Mouse (Mus musculus): ENCODE measurements at regions not wholly inside any gene's neighbourhood (a gene's known extent, or its start where the extent isn't known, plus 50 kb on each side); places are given as distances from the start of the nearest gene placed in this dataset.

- WGBS = 53% methylated on average over 8 of the region's 8 CpGs
- DNase-seq (ENCODE audit: low spot score) = no peak
- H3K27ac ChIP-seq (replicated peaks) = no peak overlapping the region
Measured at GRCm38 (mm10) chr12:45443512-45444190, 369.1 kb upstream of the Stxbp6 start.

GRCm38 (mm10) chr12:45442474-45442873 is 368.0 kb upstream of the Stxbp6 start:
- H3K4me3 ChIP-seq (ENCODE audit: low read depth, low read length) = no peak overlapping the region
- H3K36me3 ChIP-seq (ENCODE audit: control insufficient read depth, insufficient read depth, low read length) = no peaks in the 10 kb centered on the region
- H3K27ac ChIP-seq (replicated peaks) = no peak overlapping the region
- no peak overlapping the region for H3K4me2 ChIP-seq (replicated peaks; ENCODE audit: low read depth)
- DNase-seq (ENCODE audit: low spot score) (no peak), ATAC-seq (ENCODE audit: low FRiP score, low TSS enrichment) (no peak)
- H3K9ac ChIP-seq (ENCODE audit: low read length) = no peak overlapping the region
- H3K27me3 ChIP-seq (ENCODE audit: control insufficient read depth, insufficient read depth, low read length) = no peaks in the 10 kb centered on the region
- H3K4me1 ChIP-seq (replicated peaks; ENCODE audit: control insufficient read depth, insufficient read depth) = no peaks in the 10 kb centered on the region
- 22% methylated on average over 4 of the region's 4 CpGs for WGBS
- no peaks in the 10 kb centered on the region for H3K9me3 ChIP-seq (ENCODE audit: control insufficient read depth, low read length)
- no peak for TF ChIP-seq EP300 (optimal IDR thresholded peaks at IDR 0.05)
- no peak for TF ChIP-seq CTCF (IDR thresholded peaks at IDR 0.05; ENCODE audit: low read depth)

More at GRCm38 (mm10) chr12:45443512-45444190, 369.1 kb upstream of the Stxbp6 start:
- no peaks in the 10 kb centered on the region for H3K4me1 ChIP-seq (replicated peaks; ENCODE audit: control insufficient read depth, insufficient read depth)
- H3K9me3 ChIP-seq (ENCODE audit: control insufficient read depth, low read length) = no peaks in the 10 kb centered on the region
- H3K27me3 ChIP-seq (ENCODE audit: control insufficient read depth, insufficient read depth, low read length) = no peaks in the 10 kb centered on the region
- no peak overlapping the region for H3K4me2 ChIP-seq (replicated peaks; ENCODE audit: low read depth)
- H3K4me3 ChIP-seq (ENCODE audit: low read depth, low read length) = no peak overlapping the region
- no peaks in the 10 kb centered on the region for H3K36me3 ChIP-seq (ENCODE audit: control insufficient read depth, insufficient read depth, low read length)
- ATAC-seq (ENCODE audit: low FRiP score, low TSS enrichment) = no peak
- TF ChIP-seq CTCF (IDR thresholded peaks at IDR 0.05; ENCODE audit: low read depth) (peak; percentile 79), EP300 (optimal IDR thresholded peaks at IDR 0.05) (no peak)
- H3K9ac ChIP-seq (ENCODE audit: low read length) = no peak overlapping the region

- Histone ChIP-seq H3K9me3 (ENCODE audit: control insufficient read depth, low read length) (no peaks in the 10 kb centered on the region), H3K27me3 (ENCODE audit: control insufficient read depth, insufficient read depth, low read length) (no peaks in the 10 kb centered on the region), H3K4me1 (replicated peaks; ENCODE audit: control insufficient read depth, insufficient read depth) (no peaks in the 10 kb centered on the region), H3K4me3 (ENCODE audit: low read depth, low read length) (no peak overlapping the region), H3K27ac (replicated peaks) (no peak overlapping the region), H3K4me2 (replicated peaks; ENCODE audit: low read depth) (no peak overlapping the region), H3K9ac (ENCODE audit: low read length) (no peak overlapping the region), H3K36me3 (ENCODE audit: control insufficient read depth, insufficient read depth, low read length) (no peaks in the 10 kb centered on the region)
- WGBS = 89% methylated on average over 2 of the region's 2 CpGs
- no peak for DNase-seq (ENCODE audit: low spot score)
- TF ChIP-seq CTCF (IDR thresholded peaks at IDR 0.05; ENCODE audit: low read depth) (no peak), EP300 (optimal IDR thresholded peaks at IDR 0.05) (no peak)
- no peak for ATAC-seq (ENCODE audit: low FRiP score, low TSS enrichment)
Measured at GRCm38 (mm10) chr12:45439745-45440144, 365.2 kb upstream of the Stxbp6 start.

- no peaks in the 10 kb centered on the region for H3K27me3 ChIP-seq (ENCODE audit: control insufficient read depth, insufficient read depth, low read length)
- H3K4me3 ChIP-seq (ENCODE audit: low read depth, low read length) = no peak overlapping the region
- ATAC-seq (ENCODE audit: low FRiP score, low TSS enrichment) (no peak), DNase-seq (ENCODE audit: low spot score) (no peak)
- no peaks in the 10 kb centered on the region for H3K4me1 ChIP-seq (replicated peaks; ENCODE audit: control insufficient read depth, insufficient read depth)
- H3K9me3 ChIP-seq (ENCODE audit: control insufficient read depth, low read length) = no peaks in the 10 kb centered on the region
- no peak overlapping the region for H3K9ac ChIP-seq (ENCODE audit: low read length)
- H3K4me2 ChIP-seq (replicated peaks; ENCODE audit: low read depth) = no peak overlapping the region
- no peak for TF ChIP-seq EP300 (optimal IDR thresholded peaks at IDR 0.05)
- TF ChIP-seq CTCF (IDR thresholded peaks at IDR 0.05; ENCODE audit: low read depth) = no peak
- no peaks in the 10 kb centered on the region for H3K36me3 ChIP-seq (ENCODE audit: control insufficient read depth, insufficient read depth, low read length)
- no peak overlapping the region for H3K27ac ChIP-seq (replicated peaks)
Measured at GRCm38 (mm10) chr12:45437271-45437670, 362.8 kb upstream of the Stxbp6 start.

GRCm38 (mm10) chr12:45399436-45399835 is 324.9 kb upstream of the Stxbp6 start:
- H3K36me3 ChIP-seq (ENCODE audit: control insufficient read depth, insufficient read depth, low read length) = no peaks in the 10 kb centered on the region
- ATAC-seq (ENCODE audit: low FRiP score, low TSS enrichment) (no peak), DNase-seq (ENCODE audit: low spot score) (no peak)
- H3K27ac ChIP-seq (replicated peaks) = no peak overlapping the region
- WGBS = 58% methylated on average over 2 of the region's 2 CpGs
- H3K4me1 ChIP-seq (replicated peaks; ENCODE audit: control insufficient read depth, insufficient read depth) = no peaks in the 10 kb centered on the region
- H3K4me2 ChIP-seq (replicated peaks; ENCODE audit: low read depth) = no peak overlapping the region
- no peaks in the 10 kb centered on the region for H3K9me3 ChIP-seq (ENCODE audit: control insufficient read depth, low read length)
- H3K9ac ChIP-seq (ENCODE audit: low read length) = no peak overlapping the region
- no peak overlapping the region for H3K4me3 ChIP-seq (ENCODE audit: low read depth, low read length)
- TF ChIP-seq EP300 (optimal IDR thresholded peaks at IDR 0.05) = no peak
- TF ChIP-seq CTCF (IDR thresholded peaks at IDR 0.05; ENCODE audit: low read depth) = no peak
- H3K27me3 ChIP-seq (ENCODE audit: control insufficient read depth, insufficient read depth, low read length) = no peaks in the 10 kb centered on the region

GRCm38 (mm10) chr12:45384864-45385263 is 310.4 kb upstream of the Stxbp6 start:
- no peak for ATAC-seq (ENCODE audit: low FRiP score, low TSS enrichment)
- no peak for DNase-seq (ENCODE audit: low spot score)
- WGBS = 56% methylated on average over 3 of the region's 3 CpGs

More at GRCm38 (mm10) chr12:45384864-45385263, 310.4 kb upstream of the Stxbp6 start:
- Histone ChIP-seq H3K27ac (replicated peaks) (no peak overlapping the region), H3K4me3 (ENCODE audit: low read depth, low read length) (no peak overlapping the region), H3K4me2 (replicated peaks; ENCODE audit: low read depth) (no peak overlapping the region), H3K9me3 (ENCODE audit: control insufficient read depth, low read length) (no peaks in the 10 kb centered on the region), H3K9ac (ENCODE audit: low read length) (no peak overlapping the region), H3K4me1 (replicated peaks; ENCODE audit: control insufficient read depth, insufficient read depth) (no peaks in the 10 kb centered on the region), H3K36me3 (ENCODE audit: control insufficient read depth, insufficient read depth, low read length) (no peaks in the 10 kb centered on the region), H3K27me3 (ENCODE audit: control insufficient read depth, insufficient read depth, low read length) (no peaks in the 10 kb centered on the region)
- TF ChIP-seq EP300 (optimal IDR thresholded peaks at IDR 0.05) (no peak), CTCF (IDR thresholded peaks at IDR 0.05; ENCODE audit: low read depth) (peak; percentile 65)
